Mouse (Mus musculus) liver, adult 2 months (tissue): ENCODE results near the gene Tsks.

Experiments used
- CTCF ChIP-seq: fragments of 200-500 bp; IDR thresholded peaks from 2 replicates; pipeline ENCODE4 v1.5.1; 2011; ENCODE audit warnings: low read depth, low read length, control low read depth
- POLR2A ChIP-seq: fragments of 200-500 bp; IDR thresholded peaks from 2 replicates; pipeline ENCODE4 v1.6.1; 2011; ENCODE audit warnings: low read length, control low read depth; ENCODE audit not compliant: insufficient read depth; ENCODE audit errors: extremely low read depth

GRCm38 (mm10) chr7:44959874-44960511, 17.0 kb downstream of the Tsks start:
- TF ChIP-seq CTCF (no peak), POLR2A (no peak)
